Mouse (Mus musculus): Measurements from ENCODE around the gene Eml1.

DNA sequence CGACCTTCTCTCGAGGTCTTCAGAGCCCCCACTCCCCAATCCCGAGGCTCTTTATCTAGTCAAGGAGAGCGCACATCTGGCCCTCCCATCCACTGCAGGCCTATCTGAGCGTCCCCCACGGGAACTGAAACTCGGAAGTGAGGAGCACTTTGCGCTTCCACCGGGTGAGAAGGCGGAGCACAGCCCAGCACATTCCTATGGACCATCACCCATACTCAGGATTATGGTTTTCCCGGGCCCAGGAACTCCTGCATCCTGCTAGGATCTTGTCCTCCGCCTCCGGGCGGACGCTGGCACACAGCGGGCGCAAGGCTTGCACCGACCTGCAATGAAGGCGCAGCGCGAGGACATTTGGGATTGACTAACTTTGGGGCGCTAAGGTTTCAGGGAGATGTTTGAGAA lies 37.3 kb upstream of the Eml1 start:
- TF ChIP-seq CTCF (IDR thresholded peaks at IDR 0.05; ENCODE audit: insufficient read depth, low read depth, low read length) (no peak), POLR2A (IDR thresholded peaks at IDR 0.05; ENCODE audit: insufficient read depth, low read depth, low read length) (no peak)

All from olfactory bulb, adult 2 months (tissue).